Mouse (Mus musculus) embryonic facial prominence, embryonic 15.5 days (tissue): ENCODE measurements around the gene Emilin2. TPM values are rescaled to one million over a fixed set of nuclear protein-coding genes. Genes with fewer than 3 reads are reported as not detected.

Experiments used
- ATAC-seq: fragments of 200-750 bp; cut with Nextera tagmentation; 2 replicates; pipeline ENCODE4 v1.8.0; 2017; ENCODE audit warnings: low read depth, moderate TSS enrichment; ENCODE audit not compliant: insufficient number of reproducible peaks, low FRiP score, low TSS enrichment
- H3K27ac ChIP-seq: fragments of 300-500 bp; sonication (generic); replicated peaks from 2 replicates; pipeline ENCODE4 v1.5.1; 2015; ENCODE audit warnings: mild to moderate bottlenecking, inconsistent platforms
- H3K27me3 ChIP-seq: fragments of 300-500 bp; sonication (generic); 2 replicates; pipeline ENCODE4 v1.6.1; 2015; ENCODE audit warnings: inconsistent platforms
- H3K36me3 ChIP-seq: fragments of 300-500 bp; sonication (generic); 2 replicates; pipeline ENCODE4 v1.6.1; 2015; ENCODE audit warnings: mild to moderate bottlenecking, inconsistent platforms
- H3K4me1 ChIP-seq: fragments of 300-500 bp; sonication (generic); 2 replicates; pipeline ENCODE4 v1.6.1; 2015; ENCODE audit warnings: inconsistent platforms
- H3K4me2 ChIP-seq: fragments of 300-500 bp; sonication (generic); replicated peaks from 2 replicates; pipeline ENCODE4 v1.6.1; 2015; ENCODE audit warnings: mild to moderate bottlenecking, inconsistent platforms
- H3K4me3 ChIP-seq: fragments of 300-500 bp; sonication (generic); replicated peaks from 2 replicates; pipeline ENCODE4 v1.5.1; 2015; ENCODE audit warnings: mild to moderate bottlenecking, inconsistent platforms
- H3K9ac ChIP-seq: fragments of 300-500 bp; sonication (generic); 2 replicates; pipeline ENCODE4 v1.6.1; 2015; ENCODE audit warnings: inconsistent platforms
- H3K9me3 ChIP-seq: fragments of 300-500 bp; sonication (generic); replicated peaks from 2 replicates; pipeline ENCODE4 v1.6.1; 2016; ENCODE audit warnings: inconsistent platforms
- WGBS: fragments of 180-500 bp; shearing (Covaris S2); methylation state at CpG from one replicate; pipeline ENCODE4 v1.1.7; 2015; 5-methylcytosine and 5-hydroxymethylcytosine counted together
- polyA plus RNA-seq: library from polyadenylated mRNA; unstranded; fragments of >200 nt; fragmentation: Nextera tagmentation; extraction: Ambion mirVana; gene quantifications from 2 replicates; pipeline ENCODE4 v1.2.1, GENCODE M21; 2015

The Emilin2 gene
- polyA plus RNA-seq, 1 experiment from 2014 or later = 26.3 TPM

DNA sequence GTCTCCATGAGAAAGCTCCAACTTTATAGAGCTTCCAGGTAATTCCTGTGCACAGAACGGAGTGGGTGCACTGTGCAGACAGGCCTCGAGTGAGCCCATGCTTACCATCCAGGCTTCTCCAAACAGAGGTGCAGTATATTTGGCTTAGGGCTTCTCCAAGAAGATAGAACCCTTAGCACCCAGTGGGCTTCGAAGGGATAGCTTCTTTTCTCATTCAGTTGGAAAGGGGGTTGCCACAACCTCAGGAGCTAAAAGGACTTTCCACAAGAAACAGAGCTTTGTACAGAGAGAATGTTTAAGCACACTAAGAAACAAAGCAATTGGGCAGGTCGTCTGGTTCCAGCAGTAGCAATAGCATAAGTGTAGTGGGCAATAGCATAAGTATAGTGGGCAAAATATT lies 2.5 kb upstream of the Emilin2 start:
- Histone ChIP-seq H3K27ac (no peak overlapping the region), H3K4me3 (no peak overlapping the region), H3K9me3 (no peaks in the 10 kb centered on the region), H3K4me2 (no peak overlapping the region), H3K4me1 (peaks cover 15% of the 10 kb centered on the region), H3K36me3 (no peaks in the 10 kb centered on the region), H3K9ac (no peak overlapping the region), H3K27me3 (peaks cover 25% of the 10 kb centered on the region)
- 78% methylated on average over 4 of the region's 4 CpGs for WGBS
- ATAC-seq = no peak

DNA sequence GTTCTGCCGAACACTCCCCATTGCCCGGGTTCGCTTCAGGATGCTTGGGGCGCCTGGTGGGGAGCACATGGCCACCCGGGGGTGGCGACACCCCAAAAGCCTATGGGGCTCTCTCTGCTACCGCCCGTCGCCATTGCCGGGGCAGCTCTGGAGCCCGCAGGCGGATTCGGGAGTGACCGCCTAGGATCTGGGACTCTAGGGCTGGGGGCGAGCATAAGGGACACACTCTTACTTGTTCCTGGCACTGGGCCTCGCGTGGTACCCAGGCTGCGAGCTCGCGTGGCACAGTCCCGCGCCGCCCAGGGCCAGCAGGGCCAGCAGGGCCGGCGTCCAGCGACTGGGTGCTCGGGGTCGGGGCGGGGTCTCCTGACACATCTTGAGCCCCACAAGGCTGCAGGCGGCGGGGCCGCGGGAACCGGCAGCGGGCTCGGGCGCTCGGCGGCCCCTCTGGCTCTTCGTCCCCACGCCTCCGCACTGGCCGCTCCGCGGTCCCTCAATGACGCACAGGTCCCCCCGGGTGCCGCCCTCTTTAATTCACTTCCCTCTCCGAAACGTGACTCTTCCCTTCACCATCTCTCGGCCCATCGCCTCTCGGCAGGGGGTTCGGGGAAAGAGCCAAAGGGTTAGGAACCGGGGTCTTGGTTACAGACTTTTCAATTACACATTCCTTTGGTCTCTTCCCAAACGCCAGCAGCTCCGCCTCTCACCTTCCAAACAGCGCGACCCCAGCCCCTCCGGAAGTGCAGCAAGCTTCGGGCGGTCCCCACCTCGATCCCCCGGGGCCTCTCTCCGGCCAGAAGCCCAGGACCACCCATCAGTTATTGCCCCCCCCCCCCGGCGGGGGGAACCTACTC lies 1.1 kb downstream of the Emilin2 start:
- peak overlapping the region; percentile 83 for H3K27ac ChIP-seq
- peak overlapping the region; percentile 64 for H3K9ac ChIP-seq
- ATAC-seq = peak; percentile 43; the same call in 1 of the 2 replicates
- H3K4me1 ChIP-seq = peaks cover 21% of the 10 kb centered on the region
- H3K4me2 ChIP-seq = peak overlapping the region; percentile 99
- no peaks in the 10 kb centered on the region for H3K36me3 ChIP-seq
- under 1% methylated on average over 56 of the region's 67 CpGs for WGBS
- no peaks in the 10 kb centered on the region for H3K9me3 ChIP-seq
- H3K27me3 ChIP-seq = peaks cover 33% of the 10 kb centered on the region
- H3K4me3 ChIP-seq = peak overlapping the region; percentile 64

GRCm38 (mm10) chr17:71309711-71310485 lies 1.9 kb downstream of the Emilin2 start:
- 2% methylated on average over 23 of the region's 23 CpGs for WGBS
- Histone ChIP-seq H3K4me2 (peak overlapping the region; percentile 99), H3K27me3 (peaks cover 33% of the 10 kb centered on the region), H3K4me1 (peaks cover 21% of the 10 kb centered on the region), H3K27ac (peak overlapping the region; percentile 83), H3K9ac (peak overlapping the region; percentile 64), H3K36me3 (no peaks in the 10 kb centered on the region), H3K4me3 (peak overlapping the region; percentile 64), H3K9me3 (no peaks in the 10 kb centered on the region)
- no peak; the same call in 1 of the 2 replicates for ATAC-seq

DNA sequence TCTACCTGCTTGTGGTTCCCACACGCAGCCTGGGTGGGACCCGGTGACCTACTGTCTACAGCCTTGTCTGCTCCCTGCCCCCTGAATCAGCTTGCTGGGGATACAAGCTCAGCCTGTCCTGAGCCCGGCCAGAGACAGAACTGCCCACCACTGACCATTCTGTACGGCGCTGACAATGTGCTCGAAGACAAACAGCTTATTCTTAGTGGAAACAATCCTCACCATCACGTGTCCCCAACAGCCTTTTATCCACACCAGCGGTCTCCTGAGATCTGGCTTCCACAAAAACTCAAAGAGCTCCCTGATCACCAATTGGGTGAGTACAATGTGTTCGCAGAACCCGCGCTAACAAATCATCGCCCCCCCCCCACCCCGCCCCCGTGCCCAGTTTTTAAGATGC lies 2.6 kb downstream of the Emilin2 start:
- no peaks in the 10 kb centered on the region for H3K9me3 ChIP-seq
- peaks cover 21% of the 10 kb centered on the region for H3K4me1 ChIP-seq
- ATAC-seq = no peak
- peak overlapping the region; percentile 99 for H3K4me2 ChIP-seq
- 22% methylated on average over 14 of the region's 14 CpGs for WGBS
- H3K27me3 ChIP-seq = peaks cover 33% of the 10 kb centered on the region
- H3K9ac ChIP-seq = no peak overlapping the region
- peak overlapping the region; percentile 64 for H3K4me3 ChIP-seq
- peak overlapping the region; percentile 83; the same call in 1 of the 2 replicates for H3K27ac ChIP-seq
- H3K36me3 ChIP-seq = no peaks in the 10 kb centered on the region

- H3K27ac ChIP-seq = no peak overlapping the region
- H3K4me2 ChIP-seq = no peak overlapping the region
- no peak overlapping the region for H3K9ac ChIP-seq
- H3K27me3 ChIP-seq = peaks cover 33% of the 10 kb centered on the region
- ATAC-seq = no peak
- H3K9me3 ChIP-seq = no peaks in the 10 kb centered on the region
- 92% methylated on average over 5 of the region's 5 CpGs for WGBS
- H3K36me3 ChIP-seq = no peaks in the 10 kb centered on the region
- no peak overlapping the region for H3K4me3 ChIP-seq
- H3K4me1 ChIP-seq = peaks cover 21% of the 10 kb centered on the region
Observed at GRCm38 (mm10) chr17:71308296-71308695, 3.5 kb downstream of the Emilin2 start.

DNA sequence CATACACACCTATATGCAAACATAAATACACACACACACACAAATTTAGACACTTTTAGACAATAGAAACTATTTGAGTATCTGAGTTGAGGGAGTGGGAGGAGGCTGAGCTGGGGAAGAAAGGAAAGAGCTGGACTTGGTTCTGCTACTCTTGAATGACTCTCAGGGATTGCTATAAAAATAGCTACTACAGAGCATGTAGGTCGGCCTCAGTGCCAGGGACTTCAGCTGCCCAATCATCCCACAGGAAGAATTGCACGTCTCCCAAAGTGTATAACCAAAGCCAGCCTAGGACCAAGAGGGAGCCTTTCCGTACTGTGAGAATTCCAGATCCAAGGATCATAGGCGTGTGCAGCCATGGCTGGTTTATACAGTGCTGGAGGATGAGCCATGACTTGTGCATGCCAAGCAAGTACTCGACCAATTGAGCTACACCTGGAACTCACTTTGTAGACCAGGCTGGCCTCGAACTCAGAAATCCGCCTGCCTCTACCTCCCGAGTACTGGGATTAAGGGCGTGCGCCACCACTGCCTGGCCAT lies 4.5 kb downstream of the Emilin2 start:
- Histone ChIP-seq H3K4me2 (no peak overlapping the region), H3K27me3 (peaks cover 26% of the 10 kb centered on the region), H3K9ac (no peak overlapping the region), H3K4me1 (peaks cover 21% of the 10 kb centered on the region), H3K27ac (no peak overlapping the region), H3K4me3 (no peak overlapping the region), H3K36me3 (no peaks in the 10 kb centered on the region), H3K9me3 (no peaks in the 10 kb centered on the region)
- no peak for ATAC-seq
- WGBS = 80% methylated on average over 10 of the region's 10 CpGs

DNA sequence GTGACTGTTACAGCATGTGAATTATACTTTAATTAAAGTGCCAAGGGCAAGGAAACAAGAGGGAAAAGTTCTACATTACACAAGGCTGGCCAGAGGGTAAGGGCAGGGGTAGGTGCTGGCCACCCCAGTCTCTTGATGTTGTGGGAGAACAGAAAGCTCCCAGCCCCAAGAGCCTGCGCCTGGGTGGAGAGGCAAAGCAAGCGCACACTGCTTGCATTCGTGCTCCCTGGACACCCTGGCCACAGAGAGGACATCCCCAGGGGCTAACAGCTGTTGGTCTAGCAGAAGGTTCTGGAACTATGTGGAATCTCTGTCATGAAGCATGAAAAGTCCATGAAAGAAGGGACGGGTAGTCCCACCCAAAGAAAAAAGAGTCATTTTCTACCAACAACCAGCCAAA lies 5.1 kb downstream of the Emilin2 start:
- no peak overlapping the region for H3K4me2 ChIP-seq
- H3K27me3 ChIP-seq = peaks cover 22% of the 10 kb centered on the region
- H3K4me3 ChIP-seq = no peak overlapping the region
- H3K36me3 ChIP-seq = no peaks in the 10 kb centered on the region
- ATAC-seq = no peak
- no peaks in the 10 kb centered on the region for H3K9me3 ChIP-seq
- no peak overlapping the region for H3K27ac ChIP-seq
- peaks cover 21% of the 10 kb centered on the region for H3K4me1 ChIP-seq
- H3K9ac ChIP-seq = no peak overlapping the region
- 88% methylated on average over 4 of the region's 4 CpGs for WGBS

- H3K4me3 ChIP-seq = no peak overlapping the region
- H3K27me3 ChIP-seq = peaks cover 19% of the 10 kb centered on the region
- no peaks in the 10 kb centered on the region for H3K9me3 ChIP-seq
- H3K4me2 ChIP-seq = no peak overlapping the region
- peaks cover 19% of the 10 kb centered on the region for H3K4me1 ChIP-seq
- WGBS = 78% methylated on average over 6 of the region's 6 CpGs
- H3K27ac ChIP-seq = no peak overlapping the region
- H3K36me3 ChIP-seq = no peaks in the 10 kb centered on the region
- no peak overlapping the region for H3K9ac ChIP-seq
- ATAC-seq = no peak
Observed at GRCm38 (mm10) chr17:71306091-71306490, 5.7 kb downstream of the Emilin2 start.

DNA sequence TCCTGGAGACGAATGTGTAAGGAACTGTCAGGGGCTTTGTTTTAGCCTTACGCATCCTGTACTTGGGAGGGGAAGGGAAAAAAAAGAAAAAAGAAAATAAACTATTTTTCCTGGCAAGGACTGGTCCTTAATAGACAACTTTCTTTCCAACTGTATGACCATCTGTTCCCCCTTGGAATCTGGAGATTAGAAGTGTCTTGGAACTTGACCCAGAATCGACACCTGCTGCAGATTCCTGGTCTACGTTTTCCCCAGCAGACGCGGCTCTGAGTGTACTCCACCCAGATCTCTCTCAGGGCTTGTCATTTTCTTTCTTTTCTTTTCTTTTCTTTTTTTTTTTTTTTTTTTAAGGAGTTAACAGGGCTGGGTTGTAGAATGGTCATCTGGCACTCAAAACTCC lies 8.3 kb downstream of the Emilin2 start:
- Histone ChIP-seq H3K4me1 (no peaks in the 10 kb centered on the region), H3K9ac (no peak overlapping the region), H3K27me3 (peaks cover 3% of the 10 kb centered on the region), H3K36me3 (no peaks in the 10 kb centered on the region; the same call in 1 of the 2 replicates), H3K4me3 (no peak overlapping the region), H3K27ac (no peak overlapping the region), H3K9me3 (no peaks in the 10 kb centered on the region), H3K4me2 (no peak overlapping the region)
- ATAC-seq = no peak; the same call in 1 of the 2 replicates
- WGBS = 50% methylated on average over 6 of the region's 6 CpGs

GRCm38 (mm10) chr17:71301413-71301812 lies 10.4 kb downstream of the Emilin2 start:
- no peaks in the 10 kb centered on the region for H3K4me1 ChIP-seq
- H3K9me3 ChIP-seq = no peaks in the 10 kb centered on the region
- 36% methylated on average over 5 of the region's 5 CpGs for WGBS
- no peak overlapping the region for H3K9ac ChIP-seq
- H3K4me2 ChIP-seq = no peak overlapping the region
- H3K27ac ChIP-seq = no peak overlapping the region
- no peaks in the 10 kb centered on the region for H3K27me3 ChIP-seq
- ATAC-seq = no peak; the same call in 1 of the 2 replicates
- no peaks in the 10 kb centered on the region; the same call in 1 of the 2 replicates for H3K36me3 ChIP-seq
- no peak overlapping the region for H3K4me3 ChIP-seq

DNA sequence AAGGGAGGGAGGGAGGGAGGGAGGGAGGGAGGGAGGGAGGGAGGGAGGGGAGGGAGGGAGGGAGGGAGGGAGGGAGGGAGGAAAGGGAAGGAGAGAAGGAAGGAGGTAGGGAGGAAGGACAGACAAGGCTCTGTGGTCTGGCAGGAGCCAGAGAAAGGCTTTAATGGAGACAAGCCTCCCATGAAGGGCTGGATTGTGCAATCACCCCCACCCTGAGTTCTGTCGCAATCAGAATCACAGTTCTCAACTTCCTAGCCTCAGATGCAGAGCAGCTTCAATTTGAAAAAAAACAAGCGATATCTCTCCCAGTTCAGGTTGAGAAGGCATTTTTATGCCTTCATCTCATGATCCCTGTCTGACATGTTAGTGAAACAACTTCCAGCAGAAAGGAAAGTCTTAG lies 11.4 kb downstream of the Emilin2 start:
- H3K4me3 ChIP-seq = no peak overlapping the region
- H3K9me3 ChIP-seq = no peaks in the 10 kb centered on the region
- no peak overlapping the region for H3K9ac ChIP-seq
- no peak overlapping the region for H3K4me2 ChIP-seq
- H3K27me3 ChIP-seq = no peaks in the 10 kb centered on the region
- ATAC-seq = no peak
- H3K36me3 ChIP-seq = no peaks in the 10 kb centered on the region; the same call in 1 of the 2 replicates
- no peak overlapping the region for H3K27ac ChIP-seq
- 71% methylated on average over 2 of the region's 2 CpGs for WGBS
- H3K4me1 ChIP-seq = no peaks in the 10 kb centered on the region
